Mouse (Mus musculus) cerebellum, postnatal 14 days (tissue): ENCODE results near the gene Tmem100.
A peak's percentile ranks its signal among the peaks of the same experiment; 100 is the strongest.

Source experiments
- DNase-seq, 2 experiments: peaks; one replicate each; pipeline ENCODE4 v3.0.0; 2021; ENCODE audit warnings: mixed read lengths in 2 of 2

Gene Tmem100

DNA sequence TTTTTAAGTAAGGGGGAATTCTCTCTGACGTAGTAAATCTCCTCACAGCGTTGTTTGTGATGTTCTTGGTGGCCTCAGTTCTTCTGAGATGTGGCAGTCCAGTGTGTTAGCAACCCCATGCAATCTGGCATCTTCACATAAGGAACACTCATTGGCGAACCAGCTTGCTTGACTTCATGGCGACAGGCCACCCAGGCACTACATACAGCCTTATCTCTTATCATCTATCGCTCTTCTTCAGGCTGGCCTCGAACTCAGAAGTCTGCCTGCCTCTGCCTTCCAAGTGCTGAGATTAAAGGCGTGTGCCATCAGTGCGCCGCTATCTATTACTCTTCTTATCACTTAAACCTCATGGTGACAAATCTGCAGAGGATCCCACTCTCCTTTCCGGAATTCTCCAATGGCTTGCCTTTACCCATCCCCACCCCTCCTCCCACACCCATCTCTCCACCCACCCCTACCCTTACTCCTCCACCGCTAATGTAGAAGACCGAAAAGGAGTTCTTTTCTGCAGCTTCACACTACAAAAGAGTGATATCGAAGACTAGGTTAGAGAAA is at the start of gene Tmem100:
Tmem100 (plus strand) TSS at position 508 of the 558 bp plus-strand sequence.
- no peak for DNase-seq

DNA sequence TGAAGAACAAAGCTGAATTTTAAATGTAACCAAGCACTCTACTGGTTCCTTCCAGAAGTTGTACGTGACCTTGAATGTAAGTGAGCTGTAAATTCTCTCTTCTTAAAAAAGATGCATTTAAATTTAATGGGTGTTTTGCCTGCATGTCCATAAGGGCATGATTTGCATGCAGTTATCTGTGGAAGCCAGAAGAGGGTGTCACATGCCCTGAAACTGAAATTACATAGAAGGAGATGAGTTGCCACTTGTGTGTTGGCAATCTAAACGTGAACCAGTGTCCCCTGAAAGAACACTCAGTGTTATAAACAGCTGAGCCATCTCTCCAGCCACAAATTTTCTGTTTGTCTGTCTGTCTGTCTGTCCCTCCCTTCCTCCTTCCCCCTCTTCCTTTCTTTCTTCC is 47.2 kb upstream of the Tmem100 start:
- DNase-seq: no peak

DNA sequence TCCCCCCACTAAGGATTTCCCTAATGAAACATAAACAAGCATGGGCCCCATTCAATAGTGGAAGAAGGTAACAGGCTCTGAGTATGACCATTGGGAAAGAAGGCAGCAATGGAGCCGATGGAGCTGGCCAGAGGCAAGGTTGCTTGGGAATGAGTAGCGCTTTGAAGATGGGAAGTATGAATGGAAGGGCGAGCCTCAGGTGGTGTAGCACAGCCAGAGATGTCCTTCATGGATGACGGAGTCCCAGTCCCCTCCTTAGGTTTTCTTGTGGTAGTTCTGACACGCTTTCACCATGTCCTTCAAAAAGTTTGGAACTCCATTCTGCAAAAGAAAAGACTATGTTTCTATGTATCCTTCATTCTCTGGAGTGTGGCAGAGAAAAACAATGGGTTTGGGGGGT is 45.7 kb upstream of the Tmem100 start:
- DNase-seq: no peak

GRCm38 (mm10) chr11:89985200-89986187 is 44.7 kb upstream of the Tmem100 start:
- no peak for DNase-seq

DNA sequence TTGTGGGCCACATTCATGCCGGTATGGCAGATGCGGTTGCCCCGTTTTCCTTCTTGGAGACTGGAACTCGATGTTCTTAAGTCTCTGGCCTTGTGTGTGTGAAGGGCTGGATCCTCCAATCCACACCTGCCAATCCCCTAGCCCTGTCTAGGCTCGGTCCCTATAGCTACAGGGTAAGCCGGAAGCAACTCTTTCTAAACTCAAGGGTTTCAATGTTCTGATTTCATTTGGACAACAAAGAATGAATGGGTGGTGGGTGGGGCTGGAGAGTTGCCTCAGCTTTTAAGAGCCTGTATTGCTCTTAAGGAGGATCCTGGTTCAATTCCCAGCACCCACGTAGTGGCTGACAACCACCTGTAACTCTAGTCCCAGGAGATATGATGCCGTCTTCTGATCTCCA is 43.6 kb upstream of the Tmem100 start:
- no peak for DNase-seq

- peak; percentile 80 to 87 for DNase-seq
Observed at GRCm38 (mm10) chr11:89988936-89989589, 41.1 kb upstream of the Tmem100 start.

DNA sequence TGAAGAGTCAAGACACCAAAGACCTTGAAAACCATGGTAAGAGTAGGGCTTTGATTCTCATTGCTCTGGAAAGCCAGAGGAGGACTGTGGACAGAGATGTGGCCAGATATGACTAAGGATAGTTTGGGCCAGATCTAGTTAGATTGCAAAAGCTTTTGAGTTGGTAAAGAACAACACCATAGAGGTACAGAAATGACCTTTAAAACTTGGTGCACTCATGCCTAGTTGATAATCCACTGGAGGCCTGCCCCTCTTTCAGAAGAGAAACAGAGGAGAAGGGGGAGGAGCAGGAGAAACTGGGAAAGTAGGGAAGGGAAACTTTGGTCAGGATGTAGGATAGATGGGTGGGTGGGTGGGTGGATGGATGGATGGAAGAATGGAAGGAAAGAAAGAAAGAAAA is 38.5 kb upstream of the Tmem100 start:
- no peak for DNase-seq

DNA sequence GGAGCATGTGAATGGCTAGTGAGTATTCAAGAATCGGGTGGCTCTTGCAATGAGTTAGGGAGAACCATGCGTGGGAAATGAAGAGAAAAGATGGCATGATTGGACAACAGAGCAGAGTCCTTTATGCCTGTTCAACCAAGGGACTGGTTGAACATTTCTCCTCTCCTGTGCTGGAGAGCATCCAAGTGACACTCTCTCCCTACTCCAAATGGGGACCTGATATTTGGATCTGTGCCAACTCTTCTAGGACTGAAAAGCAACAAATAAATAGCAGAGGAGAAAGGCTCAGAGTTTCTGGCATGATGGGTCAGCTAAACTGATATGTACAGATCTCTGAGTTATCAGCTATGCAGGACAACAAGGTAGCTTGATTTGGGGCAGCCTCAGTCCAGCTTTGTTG is 35.4 kb upstream of the Tmem100 start:
- DNase-seq: no peak

DNA sequence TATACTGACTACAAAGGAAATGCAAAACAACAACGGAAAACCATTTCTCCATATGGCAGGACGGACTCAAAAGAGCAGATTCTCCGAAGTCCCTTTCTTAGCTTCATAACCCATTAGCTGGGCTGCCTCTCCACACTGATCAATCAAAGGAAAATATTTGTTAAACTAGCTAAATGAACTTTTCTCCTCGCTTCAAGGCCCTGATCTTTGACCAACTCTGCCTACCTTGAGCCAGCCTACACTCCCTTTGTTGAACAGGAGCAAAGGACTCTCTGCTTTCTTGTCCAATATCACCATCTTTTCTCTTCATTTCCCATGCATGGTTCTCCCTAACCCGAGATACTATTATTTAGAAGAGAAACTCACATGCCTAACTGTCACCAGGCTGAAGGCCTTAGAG is 34.6 kb upstream of the Tmem100 start:
- no peak for DNase-seq

GRCm38 (mm10) chr11:89996406-89996805 is 33.7 kb upstream of the Tmem100 start:
- no peak for DNase-seq

- DNase-seq: no peak
Observed at GRCm38 (mm10) chr11:89996856-89997255, 33.3 kb upstream of the Tmem100 start.

DNA sequence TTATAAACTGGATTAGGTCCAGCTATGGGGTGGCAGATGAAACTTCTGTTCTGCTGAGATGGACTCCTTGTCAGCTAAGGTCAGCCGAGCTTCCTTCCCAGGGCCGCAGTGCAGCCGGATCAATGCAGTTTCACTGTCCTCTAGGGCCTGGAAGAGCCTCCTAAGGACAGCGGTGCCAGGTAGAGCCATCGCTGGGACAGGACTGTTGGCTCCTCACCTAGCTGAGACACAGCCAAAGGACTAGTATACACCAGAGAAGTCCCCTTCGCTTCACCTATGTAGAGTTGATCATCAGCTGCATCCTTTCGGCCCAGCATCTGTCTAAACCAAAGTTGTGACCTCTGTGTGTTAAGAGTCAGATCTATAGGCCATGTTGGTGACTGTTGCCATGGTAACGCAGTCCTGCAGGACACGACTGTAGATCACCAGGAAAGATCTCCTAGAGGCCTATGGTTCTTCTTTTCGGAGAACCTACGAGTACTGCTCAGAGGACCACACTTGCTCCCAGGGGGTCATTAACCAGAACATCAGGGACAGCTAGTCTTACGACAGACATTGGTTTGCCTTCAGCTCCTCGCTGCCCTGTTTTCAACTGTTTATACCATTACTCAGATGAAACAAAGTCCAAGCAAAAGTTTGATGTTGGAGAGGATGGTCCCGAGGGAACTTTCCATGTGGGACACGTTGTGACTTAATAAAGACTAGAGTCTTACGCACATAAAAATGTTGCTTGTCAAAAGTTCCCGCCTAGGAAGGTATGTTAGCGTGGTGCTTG is 31.0 kb upstream of the Tmem100 start:
- no peak for DNase-seq

DNA sequence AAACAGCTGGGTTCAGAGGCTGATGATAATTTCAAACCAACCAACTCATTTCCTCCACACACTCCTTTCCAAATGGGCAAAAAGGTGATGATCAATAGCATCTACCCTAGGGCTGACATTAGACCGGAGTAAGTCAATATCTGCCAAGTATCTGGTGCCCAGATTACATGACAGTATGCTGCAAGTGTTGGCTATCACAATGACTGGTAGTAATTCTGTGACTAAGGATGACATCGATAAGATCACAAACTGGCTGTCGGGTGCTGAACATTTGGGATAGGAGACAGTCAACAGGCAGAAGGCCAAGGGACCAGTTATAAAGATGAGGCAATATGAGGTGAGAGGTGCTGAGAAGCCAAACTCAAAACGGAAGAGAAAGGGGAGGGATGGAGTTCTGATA is 29.5 kb upstream of the Tmem100 start:
- no peak for DNase-seq

DNA sequence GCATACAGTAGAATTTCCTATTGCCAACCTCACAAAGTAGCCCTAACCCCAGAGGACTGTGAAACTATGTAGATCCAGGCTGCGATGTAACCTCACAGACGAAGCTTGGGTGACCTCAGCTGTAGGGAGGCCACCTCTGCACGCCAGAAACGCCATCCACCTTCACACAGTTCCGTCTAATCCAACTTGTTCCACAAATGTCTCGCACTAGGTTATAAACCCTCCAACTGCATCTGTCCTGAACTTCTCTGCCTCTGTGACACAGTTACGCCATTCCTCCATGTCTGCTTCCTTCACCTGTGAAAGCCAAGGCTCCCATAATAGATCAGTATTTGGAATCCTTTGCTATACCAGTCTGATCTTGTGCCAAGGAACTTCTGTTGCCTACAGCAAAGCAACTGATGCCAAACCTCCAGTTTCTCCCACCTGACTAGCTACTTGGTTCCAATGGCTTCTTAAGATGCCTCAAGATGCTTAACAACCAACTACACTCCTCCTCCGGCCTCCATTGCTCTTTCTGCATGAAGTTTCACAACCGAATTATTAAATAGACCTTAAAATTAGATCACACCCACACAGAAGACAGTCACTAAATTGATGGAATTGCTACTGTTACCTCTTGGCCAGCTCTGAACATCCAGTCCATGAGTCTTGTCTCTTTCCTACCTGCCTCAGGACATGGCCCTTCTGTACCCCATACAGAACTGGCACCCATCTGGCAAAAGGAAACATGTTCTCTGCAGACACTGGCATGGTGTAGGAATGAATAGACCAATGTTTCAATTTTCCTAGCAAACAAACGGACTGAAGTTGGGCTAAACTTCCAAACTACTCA is 28.5 kb upstream of the Tmem100 start:
- no peak for DNase-seq

DNA sequence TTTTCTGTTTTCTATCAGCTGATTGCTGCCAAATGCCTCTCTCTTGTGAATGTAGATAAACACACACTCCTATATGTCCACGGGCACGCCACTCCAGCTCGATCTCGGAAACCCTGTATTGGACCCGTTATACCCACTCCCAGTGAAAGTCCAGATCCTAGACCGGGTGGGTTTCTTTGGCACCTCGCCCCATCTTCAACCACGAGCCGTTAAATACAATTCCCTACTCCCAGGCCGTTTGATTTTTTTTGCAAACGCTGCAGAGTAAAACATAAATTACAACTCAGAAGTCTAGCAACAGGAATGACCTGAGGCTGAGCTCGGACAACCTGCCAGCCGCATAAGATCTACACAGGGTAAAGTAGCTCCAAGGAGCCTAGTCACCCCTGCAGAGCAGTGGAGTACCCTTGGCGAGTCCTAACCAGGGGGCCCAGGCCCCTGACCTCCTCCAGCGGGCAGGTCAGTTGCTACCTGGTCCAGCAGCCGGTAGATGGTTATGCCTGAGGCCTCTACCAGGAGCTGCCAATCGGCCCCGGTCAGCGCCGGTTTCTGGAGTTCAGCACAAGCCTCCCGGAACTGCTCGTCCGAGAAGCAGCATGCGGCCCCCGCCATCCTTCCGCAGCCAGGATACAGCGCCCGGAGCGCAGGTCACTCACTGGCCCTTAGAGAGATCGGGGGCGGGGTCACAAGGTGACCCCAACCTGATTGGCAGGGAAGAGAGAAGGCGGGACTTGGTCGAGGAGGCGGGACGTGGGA is 27.7 kb upstream of the Tmem100 start, which contains the start of gene Pctp:
Pctp (minus strand) TSS at position 664 of the 756 bp plus-strand sequence.
- peak; percentile 82 to 85 for DNase-seq

DNA sequence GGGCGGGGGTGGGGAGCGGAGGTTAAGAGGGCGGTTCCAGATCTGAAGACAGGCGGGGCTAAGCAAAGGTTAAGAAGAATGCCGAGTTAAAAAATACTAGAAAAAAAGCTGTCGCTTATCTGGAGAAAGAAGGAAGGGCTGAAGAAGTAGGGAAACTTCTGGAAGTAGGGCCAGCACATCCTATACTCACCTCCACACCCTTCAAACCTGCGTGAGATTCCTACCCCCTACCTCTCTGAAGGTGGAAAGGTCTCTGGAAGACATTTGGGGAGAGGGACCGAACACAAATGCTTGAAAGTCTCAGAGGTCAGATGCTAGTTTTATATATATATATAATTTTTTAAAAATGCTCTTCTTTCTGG is 27.2 kb upstream of the Tmem100 start:
- DNase-seq: no peak

DNA sequence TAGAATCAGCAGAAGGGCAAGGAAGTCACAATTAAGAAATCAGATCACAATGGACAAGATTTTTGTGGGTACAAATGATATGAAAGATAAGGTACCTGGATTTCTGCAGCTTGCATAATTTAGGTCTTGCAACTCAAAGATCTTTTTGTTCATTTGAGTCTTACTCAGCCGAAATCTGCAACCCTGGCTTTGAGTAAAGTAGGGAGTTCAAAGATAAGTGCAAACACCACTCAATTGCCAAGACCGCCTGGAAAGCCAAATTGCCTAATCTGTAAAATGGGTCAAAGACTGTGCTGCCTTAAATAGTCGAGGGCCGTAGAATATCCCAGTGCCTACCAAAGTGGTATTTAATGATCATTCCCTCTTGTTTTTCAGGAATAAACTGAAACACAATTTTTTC is 26.8 kb upstream of the Tmem100 start:
- no peak for DNase-seq

GRCm38 (mm10) chr11:90006111-90006510 is 24.0 kb upstream of the Tmem100 start:
- no peak for DNase-seq

DNA sequence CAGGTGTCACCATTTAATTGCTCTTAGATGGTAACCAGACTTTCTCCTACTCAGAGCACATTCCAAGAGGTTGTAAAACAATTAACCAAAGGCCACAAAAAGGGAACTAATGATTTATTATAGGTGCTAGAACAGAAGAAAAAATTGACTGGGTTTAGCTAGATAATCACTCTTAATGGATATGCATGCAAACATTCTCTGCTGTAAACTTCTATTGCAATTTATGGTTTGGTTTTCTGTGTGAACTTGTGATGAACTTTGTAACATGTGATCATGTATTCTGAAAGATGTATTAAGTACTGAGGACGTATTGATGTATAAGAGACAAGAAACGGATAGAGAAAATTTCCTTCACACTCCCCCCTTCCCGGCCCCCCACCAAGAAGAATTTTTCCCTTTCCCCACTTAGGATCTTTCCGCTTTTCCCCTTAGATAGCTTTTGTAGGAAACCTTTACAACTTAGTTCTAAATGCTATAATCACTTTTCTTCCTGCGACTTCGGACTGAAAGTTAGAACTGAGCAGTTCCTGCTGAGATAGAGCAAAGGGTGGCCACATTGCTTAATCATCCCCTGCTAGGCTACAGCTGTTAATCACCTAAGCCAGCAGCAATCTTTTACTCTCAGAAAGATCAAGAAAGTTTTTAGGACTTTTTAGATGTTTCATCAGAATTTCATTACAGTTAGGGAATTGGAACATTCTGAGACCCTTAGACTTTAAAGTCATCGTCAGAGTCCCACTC is 22.2 kb upstream of the Tmem100 start:
- DNase-seq: no peak

- no peak for DNase-seq
Observed at GRCm38 (mm10) chr11:90013657-90014056, 16.5 kb upstream of the Tmem100 start.
